Mouse (Mus musculus) testis, adult 2 months (tissue): ENCODE measurements around the gene Lrrc23. TPM values are rescaled to one million over a fixed set of nuclear protein-coding genes. Genes with fewer than 3 reads are reported as not detected.

Experiments
- H3K27ac ChIP-seq: fragments of 200-500 bp; 2 replicates; pipeline ENCODE4 v1.5.1; 2012; ENCODE audit warnings: low read depth, low read length; ENCODE audit not compliant: control insufficient read depth, insufficient read depth
- H3K27me3 ChIP-seq: fragments of 200-500 bp; 2 replicates; pipeline ENCODE4 v1.6.1; 2012; ENCODE audit warnings: mild to moderate bottlenecking, low read length, moderate library complexity; ENCODE audit not compliant: control insufficient read depth, insufficient read depth
- H3K36me3 ChIP-seq: fragments of 200-500 bp; 2 replicates; pipeline ENCODE4 v1.6.1; 2012; ENCODE audit warnings: mild to moderate bottlenecking, low read length; ENCODE audit not compliant: control insufficient read depth, insufficient read depth
- H3K4me1 ChIP-seq: fragments of 200-500 bp; 2 replicates; pipeline ENCODE4 v1.6.1; 2012; ENCODE audit warnings: low read length; ENCODE audit not compliant: control insufficient read depth, insufficient read depth
- H3K4me3 ChIP-seq: fragments of 200-500 bp; 2 replicates; pipeline ENCODE4 v1.5.1; 2012; ENCODE audit warnings: low read depth, mild to moderate bottlenecking, low read length, moderate library complexity, mixed read lengths; ENCODE audit not compliant: control insufficient read depth
- CTCF ChIP-seq: fragments of 200-500 bp; IDR thresholded peaks from 2 replicates; pipeline ENCODE4 v1.5.1; 2012; ENCODE audit warnings: low read depth, mild to moderate bottlenecking, inconsistent platforms, low read length, moderate library complexity; ENCODE audit not compliant: control insufficient read depth, insufficient read depth, insufficient replicate concordance
- POLR2A ChIP-seq: fragments of 200-500 bp; IDR thresholded peaks from 2 replicates; pipeline ENCODE4 v1.6.1; 2012; ENCODE audit warnings: low read depth, mild to moderate bottlenecking, inconsistent platforms, low read length, moderate library complexity; ENCODE audit not compliant: control insufficient read depth
- polyA plus RNA-seq: library from polyadenylated mRNA; depleted of rRNA; stranded (reverse); fragments of >200 nt; gene quantifications from 2 replicates; pipeline ENCODE4 v1.2.3, GENCODE M21; 2012

Gene Lrrc23
- polyA plus RNA-seq, 1 experiment: 105 TPM

GRCm38 (mm10) chr6:124755831-124756595 is 23.5 kb downstream of the Lrrc23 start, which contains the start of the genes Gm45234 and Atn1:
Gene Gm45234, minus strand, starts transcription at chr6:124756021.
Gene Atn1, minus strand, starts transcription at chr6:124756524.
- H3K36me3 ChIP-seq: no peaks in the 10 kb centered on the region
- peaks cover 10% of the 10 kb centered on the region for H3K4me1 ChIP-seq
- H3K27me3 ChIP-seq: no peaks in the 10 kb centered on the region; the same call in 1 of the 2 replicates
- TF ChIP-seq CTCF: no peak
- no peak for TF ChIP-seq POLR2A
- peak within 1 kb of the TSS; percentile 88 for H3K4me3 ChIP-seq
- peak within 1 kb of the TSS; percentile 68 for H3K27ac ChIP-seq

DNA sequence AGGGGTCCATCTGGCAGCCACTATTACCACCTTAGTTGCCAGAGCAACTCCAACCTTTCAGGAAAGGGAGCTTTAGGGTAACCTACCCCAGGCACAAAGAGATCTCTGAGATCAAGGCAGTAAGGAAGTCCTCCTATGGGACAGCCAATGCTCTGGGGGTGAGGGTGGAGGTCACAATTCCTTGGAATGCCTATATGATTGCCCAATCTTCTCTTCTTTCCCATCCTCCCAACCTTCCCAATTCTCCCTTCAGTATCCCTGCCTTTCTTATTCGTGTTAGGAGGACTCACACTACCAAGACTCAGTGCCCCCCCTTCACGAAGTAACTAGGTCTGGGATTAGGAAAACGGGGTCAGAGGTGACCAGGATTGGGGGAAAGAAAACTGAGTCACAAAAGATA is 24.2 kb downstream of the Lrrc23 start:
- H3K4me3 ChIP-seq: peak overlapping the region; percentile 83
- H3K36me3 ChIP-seq: no peaks in the 10 kb centered on the region
- TF ChIP-seq CTCF: no peak
- no peak for TF ChIP-seq POLR2A
- H3K4me1 ChIP-seq: peaks cover 10% of the 10 kb centered on the region
- no peaks in the 10 kb centered on the region; the same call in 1 of the 2 replicates for H3K27me3 ChIP-seq
- no peak overlapping the region for H3K27ac ChIP-seq

- Histone ChIP-seq H3K36me3 (no peaks in the 10 kb centered on the region), H3K27ac (no peak overlapping the region), H3K4me3 (no peak overlapping the region), H3K4me1 (peaks cover 10% of the 10 kb centered on the region), H3K27me3 (no peaks in the 10 kb centered on the region; the same call in 1 of the 2 replicates)
- TF ChIP-seq POLR2A (no peak), CTCF (no peak)
These were observed 25.7 kb downstream of the Lrrc23 start for GRCm38 (mm10) chr6:124753861-124754260.

GRCm38 (mm10) chr6:124750405-124750804 is 29.1 kb downstream of the Lrrc23 start:
- no peak for TF ChIP-seq POLR2A
- no peak for TF ChIP-seq CTCF
- peaks cover 12% of the 10 kb centered on the region for H3K4me1 ChIP-seq
- no peak overlapping the region for H3K4me3 ChIP-seq
- no peaks in the 10 kb centered on the region for H3K36me3 ChIP-seq
- no peak overlapping the region for H3K27ac ChIP-seq
- H3K27me3 ChIP-seq: no peaks in the 10 kb centered on the region

DNA sequence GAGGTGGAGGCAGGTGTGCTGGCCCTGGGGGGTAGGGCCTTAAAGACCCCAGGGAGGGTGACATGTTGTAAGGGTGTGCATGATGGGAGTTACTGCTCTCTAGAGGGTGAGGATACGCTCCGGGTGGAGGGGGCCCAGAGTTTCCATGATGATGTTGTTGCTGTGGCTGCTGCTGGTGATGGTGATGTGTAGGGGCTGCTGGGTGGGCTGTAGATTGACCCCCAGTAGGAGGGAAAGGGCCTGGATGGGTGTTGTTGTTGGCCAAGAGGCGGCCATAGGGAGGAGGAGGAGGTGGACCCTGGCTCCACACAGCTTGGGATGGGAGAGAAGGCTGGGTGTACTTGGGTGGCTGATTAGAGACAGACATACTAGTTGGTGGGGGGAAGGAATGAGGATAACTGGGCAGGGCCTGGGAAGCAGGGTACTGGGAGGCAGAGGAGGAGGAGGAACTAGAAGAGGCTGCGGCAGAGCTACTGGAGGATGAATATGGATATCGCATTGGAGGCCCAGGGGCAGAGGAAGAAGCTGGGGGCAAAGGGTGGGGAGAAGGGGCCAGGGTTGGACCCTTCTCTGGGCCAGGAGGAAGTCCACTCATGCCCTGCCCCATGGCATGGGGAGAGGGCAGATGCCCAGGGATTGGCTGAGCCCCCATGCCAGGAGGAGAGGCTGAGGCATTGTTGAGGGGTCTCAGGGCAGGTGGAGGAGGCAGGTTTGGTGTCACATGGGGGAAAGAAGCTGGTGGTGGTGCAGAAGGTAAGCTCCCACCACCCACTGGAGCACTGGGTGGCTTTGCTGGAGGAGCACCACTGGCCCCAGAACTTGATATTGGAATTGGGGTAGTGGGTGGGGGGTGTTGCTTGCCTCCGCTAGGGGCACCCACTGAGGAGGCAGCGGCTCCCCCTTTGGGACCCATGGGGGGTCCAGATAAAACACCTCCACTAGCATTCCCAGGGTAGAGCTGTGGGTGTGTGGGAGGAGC is 32.6 kb downstream of the Lrrc23 start:
- TF ChIP-seq POLR2A (no peak), CTCF (no peak)
- Histone ChIP-seq H3K36me3 (no peaks in the 10 kb centered on the region), H3K4me1 (peaks cover 18% of the 10 kb centered on the region), H3K27me3 (no peaks in the 10 kb centered on the region), H3K4me3 (no peak overlapping the region), H3K27ac (no peak overlapping the region)

- TF ChIP-seq POLR2A: no peak
- TF ChIP-seq CTCF: no peak
- peaks cover 20% of the 10 kb centered on the region for H3K4me1 ChIP-seq
- H3K27ac ChIP-seq: no peak overlapping the region
- H3K36me3 ChIP-seq: no peaks in the 10 kb centered on the region
- H3K27me3 ChIP-seq: no peaks in the 10 kb centered on the region
- H3K4me3 ChIP-seq: peak overlapping the region; percentile 85
These were observed 33.3 kb downstream of the Lrrc23 start for GRCm38 (mm10) chr6:124746296-124746605.
